Mouse (Mus musculus) embryonic facial prominence, embryonic 11.5 days (tissue): Measurements from ENCODE around the gene Tnks2. TPM values are rescaled to one million over a fixed set of nuclear protein-coding genes. Genes with fewer than 3 reads are reported as not detected.

Experiments
- ATAC-seq: fragments of 200-750 bp; cut with Nextera tagmentation; replicated peaks from 2 replicates; pipeline ENCODE4 v1.8.0; 2017; ENCODE audit warnings: low read depth; ENCODE audit not compliant: insufficient number of reproducible peaks, low FRiP score, low TSS enrichment
- DNase-seq: peaks from one replicate; pipeline ENCODE4 v3.0.0-alpha.2; 2015; ENCODE audit warnings: low spot score
- H3K27ac ChIP-seq: fragments of 300-500 bp; sonication (generic); replicated peaks from 2 replicates; pipeline ENCODE4 v1.5.1; 2014; ENCODE audit warnings: mild to moderate bottlenecking, low read depth, low read length, control low read depth
- H3K27me3 ChIP-seq: fragments of 300-500 bp; sonication (generic); 2 replicates; pipeline ENCODE4 v1.6.1; 2014; ENCODE audit warnings: mild to moderate bottlenecking, low read length, moderate library complexity, mixed read lengths; ENCODE audit not compliant: control insufficient read depth, insufficient read depth
- H3K36me3 ChIP-seq: fragments of 300-500 bp; sonication (generic); replicated peaks from 2 replicates; pipeline ENCODE4 v1.6.1; 2014; ENCODE audit warnings: low read depth, mild to moderate bottlenecking, low read length, moderate library complexity, mixed read lengths; ENCODE audit not compliant: control insufficient read depth, insufficient read depth
- H3K4me1 ChIP-seq: fragments of 300-500 bp; sonication (generic); 2 replicates; pipeline ENCODE4 v1.6.1; 2014; ENCODE audit warnings: low read length, mixed read lengths; ENCODE audit not compliant: control insufficient read depth, insufficient read depth
- H3K4me2 ChIP-seq: fragments of 300-500 bp; sonication (generic); 2 replicates; pipeline ENCODE4 v1.6.1; 2014; ENCODE audit warnings: low read depth, mild to moderate bottlenecking, control low read depth, low read length, moderate library complexity
- H3K4me3 ChIP-seq: fragments of 300-500 bp; sonication (generic); 2 replicates; pipeline ENCODE4 v1.5.1; 2014; ENCODE audit warnings: low read depth, low read length, control low read depth
- H3K9ac ChIP-seq: fragments of 300-500 bp; sonication (generic); replicated peaks from 2 replicates; pipeline ENCODE4 v1.6.1; 2014; ENCODE audit warnings: mild to moderate bottlenecking, control low read depth, low read length
- H3K9me3 ChIP-seq: fragments of 300-500 bp; sonication (generic); replicated peaks from 2 replicates; pipeline ENCODE4 v1.6.1; 2016; ENCODE audit warnings: mild to moderate bottlenecking, low read length, inconsistent platforms, mixed read lengths; ENCODE audit not compliant: control insufficient read depth
- WGBS: fragments of 180-500 bp; shearing (Covaris S2); extraction: QIAGEN DNeasy Blood & Tissue Kit; methylation state at CpG from one replicate; pipeline ENCODE4 v1.1.7; 2014; 5-methylcytosine and 5-hydroxymethylcytosine counted together
- polyA plus RNA-seq: library from polyadenylated mRNA; unstranded; fragments of >200 nt; fragmentation: Nextera tagmentation; extraction: Ambion mirVana; gene quantifications from 2 replicates; pipeline ENCODE4 v1.2.1, GENCODE M21; 2014

The Tnks2 gene
- 82.5 and 92.3 TPM in 2 replicates for polyA plus RNA-seq

- peak within 1 kb of the TSS; percentile 95 for H3K27ac ChIP-seq
- H3K4me3 ChIP-seq = peak within 1 kb of the TSS; percentile 89
- WGBS = under 1% methylated on average over 60 of the region's 73 CpGs
- peaks cover 3% of the 10 kb centered on the region for H3K36me3 ChIP-seq
- peak within 1 kb of the TSS; percentile 91 for H3K9ac ChIP-seq
- H3K27me3 ChIP-seq = no peaks in the 10 kb centered on the region
- H3K4me2 ChIP-seq = peak within 1 kb of the TSS; percentile 77
- ATAC-seq = peak; percentile 95
- H3K9me3 ChIP-seq = no peaks in the 10 kb centered on the region
- H3K4me1 ChIP-seq = no peaks in the 10 kb centered on the region
- peak; percentile 98 for DNase-seq
Measured at GRCm38 (mm10) chr19:36833788-36834531, at the start of gene Tnks2. Gene Tnks2, plus strand, starts transcription at chr19:36834232.

- no peak overlapping the region for H3K9ac ChIP-seq
- ATAC-seq (no peak), DNase-seq (no peak)
- no peak overlapping the region for H3K4me3 ChIP-seq
- no peaks in the 10 kb centered on the region for H3K27me3 ChIP-seq
- no peak overlapping the region for H3K4me2 ChIP-seq
- no peak overlapping the region for H3K27ac ChIP-seq
- no peaks in the 10 kb centered on the region for H3K4me1 ChIP-seq
- no peaks in the 10 kb centered on the region for H3K36me3 ChIP-seq
- no peaks in the 10 kb centered on the region for H3K9me3 ChIP-seq
- 71% methylated on average over 17 of the region's 17 CpGs for WGBS
Measured at GRCm38 (mm10) chr19:36789873-36790733, 43.9 kb upstream of the Tnks2 start.

- H3K4me1 ChIP-seq = no peaks in the 10 kb centered on the region
- H3K9me3 ChIP-seq = no peaks in the 10 kb centered on the region
- no peaks in the 10 kb centered on the region for H3K36me3 ChIP-seq
- H3K4me2 ChIP-seq = no peak overlapping the region
- DNase-seq (no peak), ATAC-seq (no peak)
- WGBS = 87% methylated on average over 8 of the region's 8 CpGs
- no peaks in the 10 kb centered on the region for H3K27me3 ChIP-seq
- no peak overlapping the region for H3K9ac ChIP-seq
- H3K27ac ChIP-seq = no peak overlapping the region
- no peak overlapping the region for H3K4me3 ChIP-seq
Measured at GRCm38 (mm10) chr19:36792589-36792988, 41.4 kb upstream of the Tnks2 start.

- ATAC-seq (no peak), DNase-seq (no peak)
- Histone ChIP-seq H3K4me2 (no peak overlapping the region), H3K9ac (no peak overlapping the region), H3K4me1 (no peaks in the 10 kb centered on the region), H3K9me3 (no peaks in the 10 kb centered on the region), H3K4me3 (no peak overlapping the region), H3K27ac (no peak overlapping the region), H3K27me3 (no peaks in the 10 kb centered on the region), H3K36me3 (no peaks in the 10 kb centered on the region)
- 79% methylated on average over 1 of the region's 1 CpGs for WGBS
Measured at GRCm38 (mm10) chr19:36793450-36793849, 40.6 kb upstream of the Tnks2 start.

GRCm38 (mm10) chr19:36794008-36794407 is 40.0 kb upstream of the Tnks2 start:
- no peak for DNase-seq
- 88% methylated on average over 4 of the region's 4 CpGs for WGBS

GRCm38 (mm10) chr19:36795277-36795676 is 38.8 kb upstream of the Tnks2 start:
- DNase-seq (no peak), ATAC-seq (no peak)
- Histone ChIP-seq H3K9me3 (no peaks in the 10 kb centered on the region), H3K27ac (no peak overlapping the region), H3K9ac (no peak overlapping the region), H3K27me3 (no peaks in the 10 kb centered on the region), H3K4me3 (no peak overlapping the region), H3K4me1 (no peaks in the 10 kb centered on the region), H3K36me3 (no peaks in the 10 kb centered on the region), H3K4me2 (no peak overlapping the region)
- 74% methylated on average over 3 of the region's 3 CpGs for WGBS

More at GRCm38 (mm10) chr19:36794008-36794407, 40.0 kb upstream of the Tnks2 start:
- no peaks in the 10 kb centered on the region for H3K36me3 ChIP-seq
- H3K27me3 ChIP-seq = no peaks in the 10 kb centered on the region
- H3K9ac ChIP-seq = no peak overlapping the region
- H3K9me3 ChIP-seq = no peaks in the 10 kb centered on the region
- H3K4me2 ChIP-seq = no peak overlapping the region
- H3K4me1 ChIP-seq = no peaks in the 10 kb centered on the region
- no peak overlapping the region for H3K4me3 ChIP-seq
- no peak overlapping the region for H3K27ac ChIP-seq
- ATAC-seq = no peak

- H3K9ac ChIP-seq = no peak overlapping the region
- ATAC-seq = no peak
- no peak overlapping the region for H3K4me2 ChIP-seq
- H3K4me1 ChIP-seq = no peaks in the 10 kb centered on the region
- no peak for DNase-seq
- H3K9me3 ChIP-seq = no peaks in the 10 kb centered on the region
- H3K36me3 ChIP-seq = no peaks in the 10 kb centered on the region
- no peak overlapping the region for H3K27ac ChIP-seq
- no peaks in the 10 kb centered on the region for H3K27me3 ChIP-seq
- no peak overlapping the region for H3K4me3 ChIP-seq
- 78% methylated on average over 9 of the region's 9 CpGs for WGBS
Measured at GRCm38 (mm10) chr19:36796931-36797330, 37.1 kb upstream of the Tnks2 start.

GRCm38 (mm10) chr19:36800288-36800687 is 33.7 kb upstream of the Tnks2 start:
- WGBS = 86% methylated on average over 7 of the region's 7 CpGs
- no peak overlapping the region for H3K4me3 ChIP-seq

More at GRCm38 (mm10) chr19:36800288-36800687, 33.7 kb upstream of the Tnks2 start:
- no peak overlapping the region for H3K27ac ChIP-seq
- ATAC-seq = no peak
- no peaks in the 10 kb centered on the region for H3K4me1 ChIP-seq
- no peaks in the 10 kb centered on the region for H3K27me3 ChIP-seq
- no peak for DNase-seq
- no peak overlapping the region for H3K4me2 ChIP-seq
- no peaks in the 10 kb centered on the region for H3K36me3 ChIP-seq
- no peak overlapping the region for H3K9ac ChIP-seq
- H3K9me3 ChIP-seq = no peaks in the 10 kb centered on the region
